Mouse (Mus musculus) small intestine, adult 2 months (tissue): ENCODE results near the gene Osbpl2.

Source experiments
- CTCF ChIP-seq: fragments of 200-500 bp; IDR thresholded peaks from 2 replicates; pipeline ENCODE4 v1.5.1; 2012; ENCODE audit warnings: low read depth, mild to moderate bottlenecking, control low read depth, inconsistent platforms, low read length, moderate library complexity, mixed read lengths; ENCODE audit not compliant: insufficient replicate concordance, insufficient read length; ENCODE audit errors: extremely low read depth
- POLR2A ChIP-seq: fragments of 200-500 bp; IDR thresholded peaks from 2 replicates; pipeline ENCODE4 v1.6.1; 2012; ENCODE audit warnings: low read depth, mild to moderate bottlenecking, control low read depth, inconsistent platforms, low read length, moderate library complexity

GRCm38 (mm10) chr2:180205956-180206280 lies 86.8 kb downstream of the Osbpl2 start:
- TF ChIP-seq POLR2A (no peak), CTCF (no peak)
